Mouse (Mus musculus) liver, embryonic 14.5 days (tissue): ENCODE measurements around the gene Tigd3. TPM values are rescaled to one million over a fixed set of nuclear protein-coding genes. Genes with fewer than 3 reads are reported as not detected.

Experiments used
- ATAC-seq: fragments of 200-750 bp; cut with Nextera tagmentation; 2 replicates; pipeline ENCODE4 v1.8.0; 2017; ENCODE audit warnings: moderate number of reproducible peaks, mild to moderate bottlenecking, moderate library complexity; ENCODE audit not compliant: insufficient read depth
- DNase-seq, 3 experiments: peaks; one replicate each; pipeline ENCODE4 v3.0.0-alpha.2; 2012 to 2013; ENCODE audit warnings: low read depth in 3 of 3, low spot score in 3 of 3
- H3K27ac ChIP-seq: fragments of 300-500 bp; sonication (generic); 2 replicates; pipeline ENCODE4 v1.5.1; 2014; ENCODE audit warnings: moderate library complexity, mild to moderate bottlenecking, control low read depth, inconsistent platforms
- H3K27me3 ChIP-seq: fragments of 300-500 bp; sonication (generic); 2 replicates; pipeline ENCODE4 v1.6.1; 2014; ENCODE audit warnings: mild to moderate bottlenecking, low read length, moderate library complexity; ENCODE audit not compliant: control insufficient read depth, insufficient read depth
- H3K36me3 ChIP-seq: fragments of 300-500 bp; sonication (generic); replicated peaks from 2 replicates; pipeline ENCODE4 v1.6.1; 2014; ENCODE audit warnings: low read depth; ENCODE audit not compliant: control insufficient read depth, insufficient read depth
- H3K4me1 ChIP-seq, 2 experiments: fragments of 200-500 bp in 1 of 2; fragments of 300-500 bp in 1 of 2; sonication (generic) in 1 of 2; replicated peaks; 2 replicates each; pipeline ENCODE4 v1.6.1; 2012 to 2014; ENCODE audit warnings: antibody characterized with exemption in 1 of 2, inconsistent platforms in 1 of 2, low read length in 1 of 2; ENCODE audit not compliant: control insufficient read depth in 2 of 2, insufficient read depth in 2 of 2
- H3K4me2 ChIP-seq: fragments of 300-500 bp; sonication (generic); 2 replicates; pipeline ENCODE4 v1.6.1; 2014; ENCODE audit warnings: low read depth, mild to moderate bottlenecking, control low read depth, moderate library complexity
- H3K4me3 ChIP-seq, 2 experiments: fragments of 200-500 bp in 1 of 2; fragments of 300-500 bp in 1 of 2; sonication (generic) in 1 of 2; 2 replicates each; pipeline ENCODE4 v1.5.1; 2012 to 2014; ENCODE audit warnings: low read depth in 2 of 2, low read length in 2 of 2, mild to moderate bottlenecking in 2 of 2, control low read depth in 1 of 2, inconsistent platforms in 1 of 2, moderate library complexity in 1 of 2; ENCODE audit not compliant: insufficient read depth in 1 of 2
- H3K9ac ChIP-seq: fragments of 300-500 bp; sonication (generic); replicated peaks from 2 replicates; pipeline ENCODE4 v1.6.1; 2014; ENCODE audit warnings: mild to moderate bottlenecking, control low read depth, moderate library complexity
- H3K9me3 ChIP-seq: fragments of 300-500 bp; sonication (generic); 2 replicates; pipeline ENCODE4 v1.6.1; 2016; ENCODE audit warnings: low read length, mixed read lengths; ENCODE audit not compliant: control insufficient read depth
- CTCF ChIP-seq: IDR thresholded peaks from 2 replicates; pipeline ENCODE4 v1.5.1; 2016; ENCODE audit warnings: antibody characterized with exemption, low read depth, control low read depth
- EP300 ChIP-seq: IDR thresholded peaks from 2 replicates; pipeline ENCODE4 v1.6.1; 2016; ENCODE audit warnings: antibody characterized with exemption, low read depth
- WGBS: fragments of 180-500 bp; shearing (Covaris S2); extraction: QIAGEN DNeasy Blood & Tissue Kit; methylation state at CpG from one replicate; pipeline ENCODE4 v1.1.7; 2014; ENCODE audit not compliant: insufficient replicate concordance; 5-methylcytosine and 5-hydroxymethylcytosine counted together
- polyA plus RNA-seq, 2 experiments: library from polyadenylated mRNA; depleted of rRNA in 1 of 2; stranded (reverse) in 1 of 2; unstranded in 1 of 2; fragments of >200 nt; fragmentation: Nextera tagmentation in 1 of 2; extraction: Ambion mirVana in 1 of 2; gene quantifications; 2 replicates each; pipeline versions ENCODE4 v1.2.1 to v1.2.3; 2012 to 2014

Tigd3 gene
- polyA plus RNA-seq, 2 experiments: 1.1 to 2.4 TPM

DNA sequence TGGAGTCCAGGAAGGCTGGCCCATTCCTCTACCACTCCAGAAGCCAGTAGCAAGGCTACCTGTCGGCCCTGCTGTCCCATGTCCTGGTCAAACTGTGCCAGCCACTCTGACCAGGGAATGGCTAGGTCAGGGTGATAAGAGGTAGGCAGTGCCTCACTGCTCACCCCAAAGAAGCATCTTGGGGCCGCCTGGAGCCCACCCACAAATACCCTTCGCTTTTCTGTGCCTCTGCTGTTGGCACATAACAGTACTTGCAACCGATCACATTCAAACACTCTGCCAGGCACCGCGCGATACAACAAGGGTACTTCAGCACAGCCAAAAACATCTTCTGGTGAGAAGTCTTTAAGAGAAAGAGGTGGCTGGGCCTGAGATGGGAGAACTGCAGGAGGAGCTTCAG lies 1.7 kb downstream of the Tigd3 start:
- 88% methylated on average over 7 of the region's 7 CpGs for WGBS
- Histone ChIP-seq H3K4me1 (peaks cover 4 to 13% of the 10 kb centered on the region in 2 experiments), H3K4me2 (no peak overlapping the region), H3K9me3 (no peaks in the 10 kb centered on the region), H3K36me3 (peaks cover 11% of the 10 kb centered on the region), H3K27me3 (no peaks in the 10 kb centered on the region), H3K9ac (no peak overlapping the region), H3K27ac (no peak overlapping the region), H3K4me3 (no peak overlapping the region)
- ATAC-seq (no peak), DNase-seq (no peak)
- no peak for TF ChIP-seq CTCF
- TF ChIP-seq EP300: no peak

DNA sequence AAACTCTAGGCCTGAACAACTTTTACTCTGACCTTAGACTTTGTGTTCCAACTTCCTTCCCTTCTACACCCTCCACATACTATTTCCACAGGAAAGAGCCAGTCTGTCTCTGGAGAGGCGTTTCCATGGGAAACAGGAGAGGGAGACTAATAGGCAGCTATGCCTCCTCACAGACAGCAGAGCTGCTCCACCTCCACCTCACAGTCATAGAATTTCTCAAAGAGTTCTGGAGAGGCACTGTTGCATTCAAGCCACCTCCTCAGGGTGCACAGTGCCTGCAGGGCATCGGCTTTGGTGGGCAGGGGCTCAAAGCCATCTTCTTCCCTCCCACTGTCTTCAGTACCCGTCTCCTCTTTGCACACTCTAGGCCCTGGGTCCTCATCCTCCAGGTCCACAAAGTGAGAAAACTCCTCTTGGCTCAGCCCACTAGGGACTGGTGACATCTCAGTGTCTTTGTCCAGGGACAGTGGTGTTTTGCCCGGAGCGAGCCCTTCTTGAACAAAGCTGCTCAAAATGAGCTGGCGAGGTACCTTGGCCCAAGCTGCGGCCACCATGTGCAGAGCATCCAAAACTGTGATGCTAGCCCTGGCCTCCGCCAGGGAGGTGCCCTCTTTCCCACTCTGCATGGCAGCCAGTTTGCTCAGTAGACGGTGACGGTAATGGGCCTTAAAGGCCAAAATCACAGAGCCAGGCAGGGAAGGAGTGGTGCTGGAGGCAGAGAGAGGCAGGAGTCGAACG lies 2.3 kb downstream of the Tigd3 start:
- no peak overlapping the region for H3K27ac ChIP-seq
- H3K4me2 ChIP-seq: no peak overlapping the region
- H3K9me3 ChIP-seq: no peaks in the 10 kb centered on the region
- H3K4me1 ChIP-seq: peaks cover 4 to 13% of the 10 kb centered on the region in 2 experiments
- no peaks in the 10 kb centered on the region for H3K27me3 ChIP-seq
- DNase-seq: no peak
- peaks cover 9% of the 10 kb centered on the region for H3K36me3 ChIP-seq
- H3K9ac ChIP-seq: no peak overlapping the region
- 83% methylated on average over 12 of the region's 12 CpGs for WGBS
- TF ChIP-seq CTCF (no peak), EP300 (no peak)
- H3K4me3 ChIP-seq: no peak overlapping the region
- ATAC-seq: no peak

DNA sequence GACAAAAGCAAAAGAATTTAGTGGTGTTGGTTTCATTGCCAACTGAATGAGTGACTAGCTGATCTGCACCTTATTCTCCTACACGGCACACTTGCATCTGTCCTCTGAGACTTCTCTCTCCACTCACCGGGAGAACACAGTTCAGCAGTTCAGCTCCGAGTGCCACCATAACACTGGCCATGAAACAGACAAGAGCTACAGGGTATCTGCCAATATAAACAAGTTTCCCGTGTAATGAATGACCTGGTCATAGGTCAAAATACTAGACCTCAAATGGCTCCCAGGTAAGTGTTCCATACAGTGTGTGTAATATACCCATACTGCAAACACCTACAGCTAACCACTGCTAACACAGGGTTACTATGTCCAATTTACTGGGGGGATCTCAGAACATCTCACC lies 4.7 kb downstream of the Tigd3 start:
- WGBS: 64% methylated on average over 4 of the region's 4 CpGs
- TF ChIP-seq CTCF (no peak), EP300 (no peak)
- no peaks in the 10 kb centered on the region for H3K27me3 ChIP-seq
- H3K36me3 ChIP-seq: no peaks in the 10 kb centered on the region; the same call in 1 of the 2 replicates
- no peak overlapping the region for H3K27ac ChIP-seq
- H3K4me2 ChIP-seq: no peak overlapping the region
- ATAC-seq (no peak), DNase-seq (no peak)
- no peak overlapping the region for H3K9ac ChIP-seq
- peaks cover 6 to 17% of the 10 kb centered on the region in 2 experiments for H3K4me1 ChIP-seq
- no peak overlapping the region for H3K4me3 ChIP-seq
- no peaks in the 10 kb centered on the region for H3K9me3 ChIP-seq

DNA sequence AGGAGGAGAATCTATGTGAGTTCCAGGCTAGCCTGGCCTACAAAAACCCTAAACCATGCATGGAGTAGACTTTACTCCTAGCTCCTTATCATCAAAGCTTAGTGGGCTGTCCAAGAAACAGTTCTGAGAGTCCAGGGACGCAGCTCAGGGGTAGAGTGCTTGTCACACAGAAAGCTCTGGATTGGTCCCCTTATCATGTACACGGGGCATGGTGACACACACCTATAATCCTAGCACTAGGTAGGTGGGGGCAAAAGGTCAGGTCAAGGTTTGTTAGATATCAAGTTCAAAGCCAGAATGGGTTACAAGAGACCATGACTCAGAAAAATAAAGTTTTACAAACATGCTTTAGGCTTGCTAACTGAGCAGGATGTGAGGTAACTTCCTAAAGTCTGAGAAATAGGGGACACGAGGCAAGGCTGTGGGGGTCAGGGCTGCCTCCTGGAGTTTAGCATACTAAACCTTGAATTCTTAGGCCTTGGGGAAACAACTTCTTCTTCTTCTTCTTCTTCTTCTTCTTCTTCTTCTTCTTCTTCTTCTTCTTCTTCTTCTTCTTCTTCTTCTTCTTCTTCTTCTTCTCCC lies 6.6 kb downstream of the Tigd3 start:
- Histone ChIP-seq H3K4me1 (peaks cover 19 to 22% of the 10 kb centered on the region in 2 experiments), H3K9me3 (no peaks in the 10 kb centered on the region), H3K36me3 (no peaks in the 10 kb centered on the region; the same call in 1 of the 2 replicates), H3K27me3 (no peaks in the 10 kb centered on the region), H3K4me3 (no peak overlapping the region), H3K4me2 (no peak overlapping the region), H3K27ac (no peak overlapping the region), H3K9ac (no peak overlapping the region)
- no peak for ATAC-seq
- 31% methylated on average over 3 of the region's 3 CpGs for WGBS
- DNase-seq: no peak
- no peak for TF ChIP-seq EP300
- TF ChIP-seq CTCF: no peak

DNA sequence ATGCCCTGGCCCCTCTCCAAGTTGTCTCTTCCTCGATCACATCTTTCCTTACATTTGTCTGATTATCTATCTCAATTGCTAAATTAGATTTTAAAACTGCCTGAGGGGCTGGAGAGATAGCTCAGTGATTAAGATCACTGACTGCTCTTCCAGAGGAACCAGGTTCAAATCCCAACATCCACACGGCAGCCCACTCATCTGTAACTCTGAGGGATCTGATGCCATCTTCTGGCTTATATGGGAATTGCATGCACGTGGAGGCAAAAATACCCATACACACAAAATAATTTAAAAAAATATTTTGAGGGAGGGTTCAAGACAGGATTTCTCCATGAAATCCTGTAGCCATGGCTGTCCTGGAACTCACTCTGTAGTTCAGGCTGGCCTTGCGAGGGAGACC lies 8.1 kb downstream of the Tigd3 start:
- WGBS: 58% methylated on average over 4 of the region's 4 CpGs
- peak in 1 of 3 experiments; percentile 32 for DNase-seq
- TF ChIP-seq CTCF (peak; percentile 76), EP300 (no peak)

More for the DNA sequence above, 8.1 kb downstream of the Tigd3 start:
- H3K9me3 ChIP-seq: no peaks in the 10 kb centered on the region
- H3K4me3 ChIP-seq: no peak overlapping the region
- peaks cover 19 to 24% of the 10 kb centered on the region in 2 experiments for H3K4me1 ChIP-seq
- H3K27ac ChIP-seq: no peak overlapping the region
- no peak for ATAC-seq
- no peaks in the 10 kb centered on the region for H3K27me3 ChIP-seq
- no peaks in the 10 kb centered on the region for H3K36me3 ChIP-seq
- no peak overlapping the region for H3K4me2 ChIP-seq
- no peak overlapping the region for H3K9ac ChIP-seq
